Mouse (Mus musculus) heart, adult 8-10 months (tissue): ENCODE measurements at regions not wholly inside any gene's neighbourhood (a gene's known extent, or its start where the extent isn't known, plus 50 kb on each side); places are given as distances from the start of the nearest gene placed in this dataset.

Experiments
- DNase-seq: peaks from one replicate; pipeline ENCODE4 v3.0.0; 2022; ENCODE audit warnings: low spot score

DNA sequence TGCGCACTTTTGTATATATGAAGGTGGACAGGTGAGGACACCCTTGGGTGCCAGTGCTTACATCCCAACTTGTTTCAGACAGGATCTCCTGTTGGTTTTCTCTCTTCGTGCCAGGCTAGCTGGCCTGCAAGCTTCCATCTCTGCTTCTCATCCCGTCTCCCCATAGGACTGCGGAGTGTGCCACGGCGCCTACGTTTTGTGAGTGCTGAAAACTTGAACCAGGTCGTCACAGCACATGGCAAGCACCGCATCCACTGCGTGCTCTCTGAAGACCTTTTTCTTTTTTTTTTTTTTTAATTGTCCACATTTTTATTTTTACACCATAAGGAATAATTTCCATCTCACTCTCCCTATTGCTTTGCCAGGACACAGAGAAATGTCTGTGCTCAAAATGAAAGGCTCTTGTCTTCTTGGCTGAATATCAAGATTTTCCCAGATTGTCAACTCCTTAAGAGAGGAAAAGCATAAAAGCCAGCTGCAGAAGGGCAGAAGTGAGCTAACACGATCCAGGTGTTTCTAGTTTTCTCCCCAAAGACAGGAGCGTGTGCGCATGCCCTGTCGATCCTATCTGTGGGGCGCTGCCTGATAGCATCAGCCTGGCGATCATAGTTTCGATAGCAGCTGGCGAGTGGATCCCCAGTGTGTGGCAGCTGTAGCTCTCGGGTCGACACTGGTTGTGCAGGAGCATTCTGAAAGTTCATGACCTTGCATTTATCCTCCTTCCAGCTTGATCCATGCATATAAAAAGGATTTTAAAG is 326.4 kb upstream of the Ddhd1 start:
- no peak for DNase-seq

DNA sequence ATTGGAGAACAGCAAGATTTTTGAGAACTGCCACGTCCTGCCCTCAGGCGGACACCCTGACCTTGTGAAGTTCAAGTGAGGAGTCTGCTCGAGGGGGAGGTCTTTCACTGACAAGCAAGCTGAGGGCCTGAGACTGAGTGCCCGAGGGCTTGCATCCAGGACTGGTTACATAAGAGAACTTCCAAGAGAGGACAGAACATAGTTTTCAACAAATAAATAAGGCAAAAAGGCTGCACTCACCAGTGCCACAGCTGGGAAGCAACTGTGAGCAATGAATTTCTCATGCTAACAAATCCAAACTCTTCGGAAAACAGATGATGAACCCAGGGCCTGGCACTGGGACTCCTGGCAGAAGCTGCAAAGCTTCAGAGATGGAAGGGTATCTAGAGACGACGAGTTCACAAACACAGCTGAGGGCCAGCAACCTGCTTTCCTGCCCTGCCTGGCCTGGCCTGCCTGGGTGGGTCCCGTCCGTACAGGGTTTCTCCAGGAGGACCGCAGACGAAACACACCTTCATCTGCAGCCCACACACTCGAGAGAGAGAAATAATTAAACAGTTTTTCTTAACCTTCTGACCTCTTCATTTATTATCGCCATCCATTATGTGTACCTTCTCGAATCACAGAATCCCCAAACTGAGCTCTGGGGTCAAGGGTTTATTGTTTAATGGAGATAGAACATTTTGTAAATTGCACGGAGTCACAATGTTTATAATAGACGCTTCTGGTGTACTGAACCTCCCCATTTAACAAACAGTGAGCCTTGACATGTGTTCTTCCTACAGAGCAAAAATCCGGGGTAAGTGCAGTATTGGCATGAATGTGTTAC is 334.3 kb upstream of the Ddhd1 start:
- DNase-seq = peak; percentile 29

DNA sequence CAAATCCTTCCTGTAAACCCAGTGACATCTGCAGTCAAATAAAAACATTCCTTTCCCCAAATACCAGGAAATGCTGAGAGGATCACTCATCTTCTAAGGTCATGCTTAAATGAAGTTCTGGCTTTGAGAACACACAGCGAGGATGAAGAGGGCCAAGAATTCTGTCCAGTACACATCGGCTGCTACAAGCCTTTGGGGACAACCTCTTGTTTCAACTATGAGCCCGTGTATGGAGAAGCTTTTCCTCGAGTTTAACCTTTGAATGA is 334.9 kb upstream of the Ddhd1 start:
- peak; percentile 19 for DNase-seq

DNA sequence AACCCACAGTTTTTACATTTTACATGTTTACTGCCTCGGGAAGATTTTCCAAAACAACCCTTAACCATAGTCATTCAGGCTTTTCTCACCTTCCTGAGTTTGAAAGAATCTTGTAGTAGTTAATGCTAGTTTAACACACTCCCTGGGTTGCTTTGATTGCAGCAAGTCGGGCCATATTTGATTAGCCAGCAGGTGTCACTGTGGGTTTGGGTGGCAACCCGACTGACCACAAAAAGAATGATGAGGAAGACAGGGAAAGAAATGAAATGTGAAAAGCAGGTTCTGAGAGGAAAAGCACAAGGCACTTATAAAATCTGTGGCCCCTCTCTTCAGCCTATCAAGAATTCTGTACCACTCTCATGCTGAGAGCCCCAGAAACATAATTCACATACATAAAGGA is 335.7 kb upstream of the Ddhd1 start:
- peak; percentile 72 for DNase-seq

DNA sequence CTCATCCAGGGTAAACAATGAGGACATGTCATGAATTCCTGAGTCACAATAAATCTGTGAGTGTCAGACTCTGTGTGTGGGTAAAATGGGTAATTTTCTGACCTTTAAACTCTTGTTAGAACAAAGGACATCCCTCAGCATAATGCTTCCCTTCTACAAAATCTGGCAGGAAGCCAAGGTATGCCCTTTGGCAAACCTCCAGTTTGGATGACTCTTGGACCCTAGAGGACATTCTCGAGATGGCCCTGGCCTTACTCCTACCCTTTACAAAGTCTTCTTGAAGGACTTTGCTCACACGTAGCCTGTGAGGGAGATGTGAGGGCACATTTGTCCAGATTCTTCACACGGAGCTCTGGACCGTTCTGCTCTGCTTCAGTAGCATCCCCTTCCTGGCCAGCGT is 338.8 kb upstream of the Ddhd1 start:
- peak; percentile 3 for DNase-seq

DNA sequence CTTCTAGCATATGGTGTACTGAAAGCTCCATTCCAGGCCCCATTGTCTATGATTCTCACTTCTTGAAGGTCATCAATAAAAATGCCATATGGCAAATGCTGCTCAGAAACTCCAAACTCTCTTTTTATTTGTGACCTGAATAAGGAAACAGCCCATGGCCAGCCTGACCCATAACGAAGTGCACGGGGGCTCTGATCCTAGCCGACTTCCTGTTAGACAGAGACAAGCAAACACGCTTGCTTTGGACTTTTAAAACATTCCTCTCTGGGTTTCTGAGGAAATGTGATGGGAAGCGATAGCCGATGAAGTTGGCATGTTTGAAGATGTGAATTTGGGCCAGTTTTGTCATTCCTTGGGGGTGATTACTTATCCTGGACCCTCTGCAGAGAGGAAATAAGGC is 346.1 kb upstream of the Ddhd1 start:
- no peak for DNase-seq

DNA sequence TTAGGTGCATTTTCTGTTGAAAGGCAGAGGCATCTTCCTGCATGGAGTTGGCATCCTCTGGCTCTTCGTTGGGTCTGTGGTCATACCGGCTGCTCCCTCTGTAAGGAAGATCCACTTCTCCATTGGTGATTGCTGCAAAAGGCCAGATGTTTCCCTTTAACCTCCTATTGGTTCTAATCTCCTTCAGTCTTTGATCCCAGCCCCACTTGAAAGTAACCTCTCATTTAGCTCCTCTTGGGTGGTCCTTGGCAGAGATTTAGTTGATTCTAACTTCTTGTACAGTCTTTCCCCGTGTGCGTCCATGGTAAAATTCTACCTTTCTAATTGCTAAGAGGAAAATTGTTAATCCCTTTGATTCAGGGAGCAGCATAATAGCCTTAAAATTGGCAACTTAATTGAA is 347.4 kb upstream of the Ddhd1 start:
- no peak for DNase-seq

DNA sequence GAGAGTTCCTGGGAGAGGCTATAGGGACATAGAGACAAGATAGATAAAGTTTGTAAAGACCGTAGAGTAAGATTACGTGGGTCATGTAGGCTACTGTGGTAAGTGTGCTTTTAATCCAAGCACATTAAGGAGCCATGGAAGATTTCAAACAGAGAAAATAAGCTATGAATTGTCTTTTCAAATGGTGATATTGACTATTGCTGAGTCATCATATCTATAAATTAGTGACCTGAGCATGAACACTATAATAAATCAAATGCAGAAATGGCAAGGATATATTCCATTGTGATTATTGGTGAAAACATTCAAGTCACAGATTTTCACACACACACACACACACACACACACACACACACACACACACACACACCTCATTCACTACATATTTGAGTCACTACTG is 355.3 kb upstream of the Ddhd1 start:
- no peak for DNase-seq

DNA sequence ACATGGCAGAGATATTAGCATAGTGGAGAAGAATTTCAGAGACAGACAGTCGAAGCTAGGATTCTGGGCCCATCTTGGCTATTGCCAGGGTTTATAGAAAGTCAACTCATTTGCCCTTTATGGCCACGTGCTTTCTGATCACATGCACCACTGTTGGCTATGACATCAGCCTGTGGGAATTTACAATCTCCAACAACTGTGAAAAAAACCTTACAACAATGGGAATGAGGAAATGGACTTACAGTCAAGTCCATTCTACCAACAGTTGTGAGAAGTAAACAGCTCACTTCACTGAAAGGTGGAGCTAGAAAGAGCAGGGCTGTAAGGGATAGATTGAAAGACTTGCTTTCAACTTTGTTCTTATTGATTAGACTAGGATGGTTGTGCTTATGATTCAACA is 356.1 kb upstream of the Ddhd1 start:
- DNase-seq = no peak

DNA sequence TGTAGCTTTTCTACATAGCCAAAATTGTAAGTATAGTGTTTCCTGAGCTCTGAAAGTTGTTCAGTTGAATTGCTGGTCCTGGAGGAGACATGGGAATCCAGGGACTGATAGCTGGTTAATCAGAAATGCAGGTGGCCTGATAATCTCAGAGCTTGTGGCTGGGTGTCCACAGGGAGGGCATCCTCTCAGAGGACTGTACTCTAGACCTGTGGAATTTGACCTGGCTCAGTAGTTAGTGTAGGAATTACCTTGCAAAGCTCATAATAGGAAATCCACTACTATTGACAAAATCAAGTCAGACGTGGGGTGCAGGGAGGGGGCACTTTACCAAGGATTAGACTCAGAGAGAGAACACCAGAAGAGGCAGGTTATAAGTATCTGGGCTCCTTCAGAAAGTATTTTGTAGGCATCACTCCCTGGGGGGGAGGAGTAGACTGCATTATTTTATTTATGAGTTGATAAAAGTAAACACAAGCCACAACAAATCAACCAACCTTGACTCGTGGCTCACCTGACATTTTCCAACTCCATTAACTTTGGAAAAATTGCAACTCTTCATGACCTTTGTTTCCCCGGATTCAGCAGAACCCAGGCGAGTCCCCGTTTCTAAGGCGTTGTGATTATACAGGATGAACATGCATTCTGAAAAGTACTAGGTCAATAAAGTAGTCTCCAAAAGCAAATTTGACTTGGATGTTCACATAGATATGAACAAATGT is 357.9 kb upstream of the Ddhd1 start:
- DNase-seq = no peak

DNA sequence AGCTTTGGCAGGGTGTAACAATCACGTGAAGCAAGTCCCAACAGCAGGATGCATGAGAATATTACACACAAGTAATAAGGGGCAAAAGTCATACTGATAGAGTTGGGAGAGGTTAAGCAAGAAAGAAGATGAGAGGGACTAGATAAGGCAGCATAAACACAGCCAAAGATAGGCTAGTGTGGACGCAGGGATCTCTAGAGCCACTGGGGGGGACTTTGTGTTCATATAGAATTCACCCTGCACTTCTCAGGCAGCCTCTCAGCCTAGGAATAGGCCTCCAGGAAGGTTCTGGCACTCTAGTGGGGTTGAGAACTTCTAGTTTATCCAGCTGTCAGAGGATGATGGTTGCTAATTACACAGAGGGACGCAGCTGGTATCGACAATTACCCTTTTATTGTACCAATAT is 358.8 kb upstream of the Ddhd1 start:
- DNase-seq = no peak

DNA sequence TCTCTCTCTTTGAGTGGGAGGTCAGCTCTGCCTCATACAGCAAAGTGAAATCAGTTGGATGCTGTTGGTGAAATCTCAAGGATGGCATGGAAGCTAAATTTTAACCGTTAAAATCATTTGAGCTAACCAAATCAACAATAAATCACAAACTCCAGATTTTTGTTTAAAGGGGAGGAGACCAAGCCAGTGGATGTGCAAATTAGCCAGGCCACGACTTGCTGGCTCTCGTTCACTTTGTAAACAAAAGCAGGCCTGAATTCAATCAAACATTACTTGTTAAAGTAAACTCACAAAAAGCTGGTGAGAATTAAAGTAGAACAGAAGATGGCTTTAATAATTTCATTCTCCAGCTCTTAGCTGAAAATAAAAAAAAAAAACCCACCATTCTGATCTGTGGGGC is 359.3 kb upstream of the Ddhd1 start:
- no peak for DNase-seq

DNA sequence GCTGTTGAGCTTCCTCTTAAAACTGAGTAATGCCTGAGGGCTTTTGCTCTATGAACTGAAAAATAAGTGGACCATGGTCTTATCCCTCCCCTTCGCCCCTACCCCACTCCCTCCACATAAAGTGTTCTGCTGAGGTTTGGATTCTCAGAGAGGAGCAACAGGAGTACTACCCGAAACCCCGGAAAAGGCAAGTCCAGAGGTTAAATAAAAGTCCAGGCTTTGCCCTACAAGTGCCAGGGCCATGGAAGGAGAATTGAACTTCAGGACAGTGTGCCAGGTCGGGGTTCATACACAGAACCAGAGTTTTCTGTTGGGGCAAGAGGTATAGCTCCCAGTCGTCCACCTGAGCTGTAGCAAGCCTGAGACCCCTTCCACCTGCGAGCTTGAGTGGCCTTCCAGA is 360.0 kb upstream of the Ddhd1 start:
- DNase-seq = no peak

DNA sequence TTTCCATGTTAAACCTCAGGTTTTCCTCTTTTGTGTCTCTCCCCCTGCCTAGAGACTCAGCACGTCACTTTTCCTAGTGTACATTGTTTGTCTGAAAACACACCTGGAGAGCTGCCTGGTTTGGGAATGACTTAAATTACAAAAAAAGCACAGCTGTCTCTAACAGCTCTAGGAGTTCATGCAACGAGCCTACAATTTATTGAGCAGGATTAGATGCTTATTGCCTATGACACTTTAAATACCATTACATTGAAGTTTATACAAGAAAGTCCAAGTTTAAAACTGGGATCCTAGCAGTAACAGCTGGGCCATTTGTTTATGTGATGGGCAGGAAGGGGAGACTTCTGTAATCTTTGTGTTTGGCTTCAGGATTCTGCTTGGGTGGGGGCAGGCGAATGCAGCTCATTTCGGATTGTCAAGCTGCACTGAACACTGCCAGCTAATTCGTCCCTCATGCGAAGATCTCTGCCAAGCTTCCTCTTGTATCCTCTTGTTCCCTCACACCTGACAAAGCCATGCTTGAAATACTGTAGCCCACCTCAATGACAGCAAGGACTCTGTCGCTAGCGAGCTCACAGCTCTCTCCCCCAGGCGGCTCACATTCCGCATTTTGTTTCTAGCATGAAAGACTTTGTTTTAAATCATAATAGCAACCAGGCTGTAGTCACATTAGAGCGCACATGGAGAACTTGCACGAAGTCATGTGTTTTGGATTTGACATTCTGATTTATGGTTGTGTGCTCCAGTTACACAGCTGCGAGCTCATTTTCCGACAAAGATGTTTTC is 359.8 kb upstream of the Gm15217 start:
- DNase-seq = no peak

DNA sequence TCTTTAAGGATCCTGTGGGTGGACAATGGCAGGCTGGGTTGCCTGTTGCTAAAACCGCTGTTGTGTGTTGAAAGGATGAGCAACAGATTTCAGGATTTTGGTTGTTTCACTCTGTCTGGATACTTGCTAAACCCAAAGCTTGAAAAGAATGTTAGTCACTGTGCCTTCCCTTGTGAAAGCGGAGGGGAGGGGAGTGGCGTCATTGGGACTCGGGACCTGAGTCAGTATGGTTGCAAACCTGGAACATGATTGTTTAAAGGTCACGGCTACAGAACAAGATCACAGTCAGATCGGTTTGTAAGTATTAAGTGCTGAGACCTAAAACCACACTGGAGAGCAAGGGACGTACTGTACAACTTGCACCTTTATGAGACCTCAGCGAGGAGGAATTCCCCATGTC is 344.9 kb upstream of the Gm15217 start:
- DNase-seq = no peak

DNA sequence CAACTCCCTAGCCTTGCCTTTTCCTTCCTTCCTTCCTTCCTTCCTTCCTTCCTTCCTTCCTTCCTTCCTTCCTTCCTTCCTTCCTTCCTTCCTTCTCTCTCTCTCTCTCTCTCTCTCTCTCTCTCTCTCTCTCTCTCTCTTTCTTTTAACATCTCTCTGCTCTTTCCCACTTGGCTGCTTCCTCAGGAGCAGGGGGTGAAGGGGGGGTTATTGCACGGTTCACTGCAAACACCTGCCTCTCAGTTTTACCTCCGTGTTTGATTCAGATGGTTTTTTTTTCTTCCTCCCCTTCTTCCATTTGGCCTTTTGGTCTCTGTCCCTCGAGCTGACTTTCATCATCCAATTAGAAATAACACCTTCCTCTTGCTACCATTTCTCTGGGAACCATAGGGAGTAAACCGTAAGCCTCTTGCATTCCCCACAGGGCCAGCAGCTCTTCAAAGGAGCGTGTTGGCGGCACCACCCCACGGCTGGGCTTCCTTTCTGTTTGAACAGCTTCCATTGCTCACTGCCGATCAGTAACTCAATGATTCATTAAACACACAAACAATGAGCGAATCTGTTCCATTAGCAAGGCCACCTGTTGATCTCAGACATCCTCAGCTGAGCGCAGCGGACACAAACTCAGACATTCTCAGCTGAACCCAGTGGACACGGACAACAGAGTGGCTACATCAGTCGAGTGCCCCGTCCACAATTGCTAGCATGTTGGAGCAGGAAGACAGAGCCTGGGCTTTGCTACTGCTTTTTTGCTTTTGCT is 318.4 kb upstream of the Gm15217 start:
- DNase-seq = no peak

DNA sequence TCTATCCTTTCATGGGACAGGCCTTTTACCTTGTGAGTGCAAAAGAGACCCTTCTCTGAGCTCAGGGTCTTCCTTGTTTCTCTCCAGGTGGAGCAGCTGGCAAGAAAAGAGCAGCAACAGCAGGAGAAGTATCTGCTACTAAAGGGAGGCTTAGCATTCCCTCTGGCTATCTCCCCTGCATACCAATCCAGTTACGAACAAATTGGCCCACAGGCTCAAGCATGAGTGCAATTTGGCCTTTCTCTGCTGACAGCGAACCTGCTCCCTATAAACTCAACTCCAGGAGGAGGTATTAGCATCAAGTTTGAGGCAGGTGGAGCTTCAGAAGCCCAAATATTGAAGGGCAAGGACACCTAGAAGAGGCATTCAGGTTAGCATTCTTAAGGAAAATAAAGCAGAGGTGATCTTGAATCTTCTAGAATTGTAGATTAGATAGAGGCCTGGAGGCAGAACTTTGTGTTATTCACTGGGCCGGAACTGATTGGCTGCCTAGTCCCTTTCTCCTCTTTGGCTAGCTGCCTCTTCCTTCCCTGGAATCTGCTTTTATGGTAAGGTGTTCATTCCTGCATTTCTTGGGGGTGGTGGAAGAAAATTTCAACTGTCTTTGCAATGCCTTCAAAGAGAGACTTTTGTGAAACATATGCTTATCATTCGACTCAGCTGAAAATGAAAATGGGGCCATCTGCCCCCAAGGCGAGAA is 312.0 kb upstream of the Gm15217 start:
- DNase-seq = peak; percentile 47

DNA sequence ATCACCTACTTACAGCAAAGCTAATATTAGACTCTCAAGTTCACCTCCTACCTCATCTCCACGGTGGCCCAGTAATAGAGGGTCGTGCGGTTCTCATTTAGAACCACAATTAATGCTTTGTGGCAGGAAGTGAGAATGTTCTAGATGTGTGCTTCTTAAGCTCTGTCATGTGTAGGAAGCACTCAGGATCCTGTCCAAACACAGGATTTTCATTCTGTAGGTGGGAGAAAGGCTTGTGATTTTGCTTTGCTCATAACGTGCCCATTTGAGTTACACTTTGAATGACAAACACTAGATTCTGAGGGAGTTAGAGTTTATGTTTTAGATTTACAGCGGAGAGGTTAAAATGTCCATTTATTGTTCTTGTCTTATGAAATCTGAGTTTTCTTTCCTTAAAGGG is 308.0 kb upstream of the Gm15217 start:
- DNase-seq = no peak

DNA sequence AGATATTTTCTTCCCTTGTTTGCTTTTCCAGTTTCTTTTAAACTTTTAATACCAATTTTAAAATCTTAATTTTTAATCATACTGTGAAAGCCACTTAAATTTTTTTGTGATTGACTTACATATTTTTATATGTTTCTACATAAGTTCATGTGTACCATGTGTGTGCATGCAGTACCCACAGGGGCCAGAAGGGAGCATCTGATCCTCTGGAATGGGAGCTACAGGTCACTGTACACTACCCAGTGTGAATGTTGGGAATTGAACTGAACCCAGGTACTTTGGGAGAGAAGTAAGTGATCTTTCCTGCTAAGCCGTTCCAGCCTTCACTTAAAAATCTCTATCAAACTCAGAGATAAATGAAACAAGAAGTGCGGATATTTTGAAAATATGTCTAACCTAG is 302.5 kb upstream of the Gm15217 start:
- no peak for DNase-seq

DNA sequence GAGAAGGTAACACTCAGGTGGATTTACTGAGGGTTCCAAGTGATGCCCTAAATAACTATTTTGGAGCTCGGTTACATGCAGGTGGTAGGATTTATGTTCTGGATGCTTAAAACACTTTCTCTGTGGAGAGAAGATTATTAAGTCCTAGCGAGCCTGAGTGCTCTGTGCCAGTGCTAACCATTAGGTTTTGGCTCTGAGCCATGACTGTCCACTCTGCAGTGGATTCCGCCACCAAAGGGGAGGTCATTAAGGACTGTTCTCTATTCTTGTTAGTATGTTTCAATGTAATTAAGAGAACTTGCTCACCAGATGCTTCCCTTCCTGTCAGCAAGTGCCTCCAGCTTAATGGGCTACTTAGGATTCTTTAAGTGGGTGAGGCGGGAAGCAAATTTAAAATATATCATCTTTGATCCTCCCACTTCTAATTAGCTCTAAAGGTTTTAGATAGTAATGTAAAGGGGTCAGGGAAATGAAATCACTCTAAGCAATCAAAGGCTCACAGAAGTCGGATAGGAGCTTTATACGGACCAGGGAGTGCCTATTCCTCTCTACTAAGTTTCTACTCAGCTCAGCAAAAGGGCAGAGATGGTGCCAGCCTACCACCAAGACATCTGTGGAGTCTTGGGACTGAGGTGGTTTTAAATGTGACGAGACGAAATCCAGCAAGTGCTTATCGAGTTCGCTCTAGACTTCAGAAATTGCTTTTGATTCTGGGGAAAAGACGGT is 301.6 kb upstream of the Gm15217 start:
- DNase-seq = no peak
